Mouse (Mus musculus) stomach, postnatal 0 days (tissue): ENCODE results near the gene Slc44a4.

Experiments used
- CTCF ChIP-seq: IDR thresholded peaks from 2 replicates; pipeline ENCODE4 v1.5.1; 2016; ENCODE audit warnings: antibody characterized with exemption, low read depth, mild to moderate bottlenecking, moderate library complexity
- EP300 ChIP-seq: optimal IDR thresholded peaks from 2 replicates; pipeline ENCODE3; 2016; ENCODE audit warnings: antibody characterized with exemption

DNA sequence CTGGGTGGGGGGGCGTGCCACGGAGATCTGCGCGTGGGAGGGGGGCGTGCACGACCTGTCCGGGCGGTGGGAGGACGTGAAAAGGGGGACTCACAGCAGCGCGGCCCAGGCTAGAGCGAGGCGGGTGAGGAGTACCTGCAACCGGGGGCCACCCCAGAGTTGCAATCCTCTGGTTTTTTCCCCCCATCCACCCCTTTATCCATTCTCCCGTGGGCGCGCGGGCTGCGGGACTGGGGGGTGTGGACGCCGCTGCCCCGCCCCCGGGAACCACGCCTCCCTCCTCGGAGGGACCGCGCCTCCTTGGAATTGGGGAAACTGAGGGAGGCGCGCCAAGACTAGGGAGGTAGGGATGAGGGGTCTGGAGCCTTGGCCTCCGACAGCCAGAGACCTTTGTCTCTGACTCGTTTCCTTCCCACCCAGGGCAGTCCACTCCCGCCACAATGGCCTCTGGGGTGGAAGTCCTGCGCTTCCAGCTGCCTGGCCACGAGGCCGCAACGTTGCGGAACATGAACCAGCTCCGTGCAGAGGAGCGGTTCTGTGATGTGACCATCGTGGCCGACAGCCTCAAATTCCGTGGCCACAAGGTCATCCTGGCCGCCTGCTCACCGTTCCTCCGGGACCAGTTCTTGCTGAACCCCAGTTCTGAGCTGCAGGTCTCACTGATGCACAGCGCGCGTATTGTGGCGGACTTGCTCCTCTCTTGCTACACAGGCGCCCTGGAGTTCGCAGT lies 19.3 kb upstream of the Slc44a4 start:
- no peak for TF ChIP-seq EP300
- no peak for TF ChIP-seq CTCF
